ENCODE assay signal across 8 mouse cellular contexts in the genomic region with DNA sequence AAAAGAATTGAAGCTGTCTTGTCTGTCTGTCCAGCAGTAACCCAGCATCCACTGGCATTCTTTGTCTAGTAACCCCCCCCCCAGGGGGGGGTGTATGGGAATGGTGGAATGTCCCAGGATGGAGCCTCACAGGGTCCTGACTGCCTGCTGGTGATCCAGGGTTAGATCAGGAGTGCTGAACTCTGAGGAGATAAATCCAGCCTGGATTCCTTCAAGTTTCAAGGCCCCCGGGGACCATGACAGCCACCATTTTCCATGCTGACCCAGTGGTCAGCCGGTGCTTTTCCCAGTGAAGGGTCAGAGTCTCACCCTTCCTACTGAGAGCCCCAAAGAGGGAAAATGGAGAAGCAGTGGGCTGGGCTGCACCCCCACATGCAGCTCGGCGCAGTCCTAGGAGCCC. TPM values are rescaled to one million over a fixed set of nuclear protein-coding genes. Genes with fewer than 3 reads are reported as not detected.
DNase-seq lines count a peak whose midpoint lies in the region; ATAC-seq and TF ChIP-seq lines count a peak whose summit lies in the region.
"Had no signal": no experiment of that assay in that cellular context is flagged by ENCODE, and none has a peak within 500 bp of the region (broad histone marks: within the 10 kb centered on the region; RNA-seq: fewer than 3 reads in every experiment).

No protein-coding gene starts in this region.

- no peak overlapping the region for H3K9ac ChIP-seq in hindbrain, embryonic 14.5 days
- no peak overlapping the region for H3K9ac ChIP-seq in midbrain, embryonic 16.5 days (ENCODE audit: low read depth, low read length)
- H3K9ac ChIP-seq in heart, embryonic 16.5 days (ENCODE audit: low read length), result no peak overlapping the region

- H3K9me3 ChIP-seq in hindbrain, embryonic 10.5 days, result no peaks in the 10 kb centered on the region
- H3K9me3 ChIP-seq in hindbrain, embryonic 14.5 days (ENCODE audit: control insufficient read depth, low read length), result no peaks in the 10 kb centered on the region
- H3K9me3 ChIP-seq in midbrain, embryonic 10.5 days (replicated peaks), result no peaks in the 10 kb centered on the region
- H3K9me3 ChIP-seq in midbrain, embryonic 16.5 days (replicated peaks; ENCODE audit: control insufficient read depth, low read length, poor library complexity, severe bottlenecking), result no peaks in the 10 kb centered on the region
- H3K9me3 ChIP-seq in heart, embryonic 16.5 days (replicated peaks; ENCODE audit: control insufficient read depth, low read length), result no peaks in the 10 kb centered on the region

- H3K4me2 ChIP-seq in hindbrain, embryonic 14.5 days (replicated peaks), result no peak overlapping the region
- H3K4me2 ChIP-seq in midbrain, embryonic 16.5 days (ENCODE audit: low read length), result no peak overlapping the region
- H3K4me2 ChIP-seq in heart, embryonic 16.5 days (ENCODE audit: low read depth, low read length), result peak overlapping the region; percentile 80; the same call in 1 of the 2 replicates
- H3K4me2 ChIP-seq in myocyte (ENCODE audit: low read depth), result peak overlapping the region; percentile 58

- H3K36me3 ChIP-seq in hindbrain, embryonic 10.5 days, result peaks cover 13% of the 10 kb centered on the region; the same call in 1 of the 2 replicates
- H3K36me3 ChIP-seq in hindbrain, embryonic 14.5 days (replicated peaks; ENCODE audit: control insufficient read depth, insufficient read depth), result no peaks in the 10 kb centered on the region
- H3K36me3 ChIP-seq in midbrain, embryonic 10.5 days, result 0 out of 2 replicates have a peak, but pooled peaks cover 14% of the 10 kb centered on the region
- H3K36me3 ChIP-seq in midbrain, embryonic 16.5 days (ENCODE audit: control insufficient read depth, insufficient read depth, low read length), result no peaks in the 10 kb centered on the region
- H3K36me3 ChIP-seq in heart, embryonic 16.5 days (ENCODE audit: control insufficient read depth, insufficient read depth), result no peaks in the 10 kb centered on the region
- H3K36me3 ChIP-seq in myocyte (ENCODE audit: control insufficient read depth, insufficient read depth), result no peaks in the 10 kb centered on the region

- no peak overlapping the region; the same call in 1 of the 2 replicates for H3K4me3 ChIP-seq in hindbrain, embryonic 10.5 days
- no peak overlapping the region for H3K4me3 ChIP-seq in hindbrain, embryonic 14.5 days (replicated peaks; ENCODE audit: low read length)
- H3K4me3 ChIP-seq in midbrain, embryonic 10.5 days, result peak overlapping the region; percentile 52; the same call in 1 of the 2 replicates
- no peak overlapping the region for H3K4me3 ChIP-seq in midbrain, embryonic 16.5 days (ENCODE audit: low read depth, low read length)
- H3K4me3 ChIP-seq in heart, embryonic 16.5 days (ENCODE audit: low read length), result no peak overlapping the region
- H3K4me3 ChIP-seq in myocyte, result no peak overlapping the region

- TF ChIP-seq POLR2A in myocyte (IDR thresholded peaks at IDR 0.05; ENCODE audit: insufficient read length, low read depth), result no peak

- peak overlapping the region; percentile 40; the same call in 1 of the 2 replicates for H3K27ac ChIP-seq in hindbrain, embryonic 10.5 days
- no peak overlapping the region for H3K27ac ChIP-seq in hindbrain, embryonic 14.5 days
- peak overlapping the region; percentile 78; the same call in 1 of the 2 replicates for H3K27ac ChIP-seq in midbrain, embryonic 10.5 days (replicated peaks)
- H3K27ac ChIP-seq in midbrain, embryonic 16.5 days (ENCODE audit: low read length), result no peak overlapping the region
- no peak overlapping the region; the same call in 1 of the 2 replicates for H3K27ac ChIP-seq in heart, embryonic 16.5 days (ENCODE audit: low read length)
- H3K27ac ChIP-seq: layer of hippocampus, adult 2 months had no signal

- no peak overlapping the region for H3ac ChIP-seq in myocyte (ENCODE audit: control insufficient read depth, insufficient read length)

- WGBS in hindbrain, embryonic 10.5 days, result 51% methylated on average over 4 of the region's 4 CpGs
- WGBS in hindbrain, embryonic 14.5 days, result 61% methylated on average over 4 of the region's 4 CpGs
- WGBS in midbrain, embryonic 10.5 days, result 64% methylated on average over 4 of the region's 4 CpGs
- 63% methylated on average over 4 of the region's 4 CpGs for WGBS in midbrain, embryonic 16.5 days
- WGBS in heart, embryonic 16.5 days, result 51% methylated on average over 4 of the region's 4 CpGs

- H3K79me2 ChIP-seq in myocyte (ENCODE audit: control insufficient read depth, insufficient read depth), result no peaks in the 10 kb centered on the region

- ATAC-seq in hindbrain, embryonic 14.5 days (ENCODE audit: low FRiP score), result no peak
- no peak for ATAC-seq in midbrain, embryonic 16.5 days
- ATAC-seq in heart, embryonic 16.5 days (replicated peaks; ENCODE audit: extremely low read depth, insufficient read depth, low FRiP score), result no peak

- H3K4me1 ChIP-seq in hindbrain, embryonic 10.5 days (replicated peaks), result peaks cover 66% of the 10 kb centered on the region
- H3K4me1 ChIP-seq in hindbrain, embryonic 14.5 days (replicated peaks; ENCODE audit: control insufficient read depth, insufficient read depth, low read length), result peaks cover 18% of the 10 kb centered on the region
- H3K4me1 ChIP-seq in midbrain, embryonic 10.5 days, result peaks cover 70% of the 10 kb centered on the region
- peaks cover 17% of the 10 kb centered on the region for H3K4me1 ChIP-seq in midbrain, embryonic 16.5 days (ENCODE audit: control insufficient read depth, insufficient read depth, low read length)
- peaks cover 16% of the 10 kb centered on the region for H3K4me1 ChIP-seq in heart, embryonic 16.5 days (ENCODE audit: control insufficient read depth, insufficient read depth, low read length)

- no peak for DNase-seq in hindbrain, embryonic 10.5 days (ENCODE audit: low spot score)
- DNase-seq in hindbrain, embryonic 14.5 days (ENCODE audit: low spot score), result no peak
- no peak for DNase-seq in midbrain, embryonic 10.5 days (ENCODE audit: low spot score)
- DNase-seq in frontal cortex, postnatal 36 days (ENCODE audit: low spot score in 2 of 2), result no peak

- peaks cover 91% of the 10 kb centered on the region for H3K27me3 ChIP-seq in hindbrain, embryonic 10.5 days (ENCODE audit: insufficient read depth, poor library complexity, severe bottlenecking)
- peaks cover 18% of the 10 kb centered on the region for H3K27me3 ChIP-seq in hindbrain, embryonic 14.5 days (ENCODE audit: control insufficient read depth, insufficient read depth, low read length)
- peaks cover 88% of the 10 kb centered on the region for H3K27me3 ChIP-seq in midbrain, embryonic 10.5 days (ENCODE audit: low read depth, poor library complexity, severe bottlenecking)
- H3K27me3 ChIP-seq in midbrain, embryonic 16.5 days (ENCODE audit: control insufficient read depth, insufficient read depth, low read depth, low read length), result peaks cover 11% of the 10 kb centered on the region; the same call in 1 of the 2 replicates
- H3K27me3 ChIP-seq in heart, embryonic 16.5 days (ENCODE audit: control insufficient read depth, insufficient read depth, low read length), result peaks cover 5% of the 10 kb centered on the region
- peaks cover 19% of the 10 kb centered on the region for H3K27me3 ChIP-seq in myocyte (ENCODE audit: control insufficient read depth, insufficient read depth, insufficient read length)

TF ChIP-seq in myocyte, 11 proteins besides CTCF, POLR2A, EP300 and RAD21:
- TF ChIP-seq TCF3 (IDR thresholded peaks at IDR 0.05; ENCODE audit: insufficient read length, low read depth), result no peak
TF ChIP-seq in myocyte: peak in this region for 0.

RNA-seq across cellular contexts. Expression of a gene that starts 9.8 kb away (rescaled TPM):
- 2.0 TPM in 1 of 2 replicates, not detected in the other for polyA plus RNA-seq in hindbrain, embryonic 10.5 days (2016; fragmentation: Nextera tagmentation; extraction: Ambion mirVana)
- 0.26 and 0.43 TPM in 2 replicates for polyA plus RNA-seq in hindbrain, embryonic 14.5 days (2014; fragmentation: Nextera tagmentation; extraction: Ambion mirVana)
- polyA plus RNA-seq in midbrain, embryonic 10.5 days (2016; fragmentation: Nextera tagmentation; extraction: Ambion mirVana), result 0.36 and 0.51 TPM in 2 replicates
- polyA plus RNA-seq in midbrain, embryonic 16.5 days (2015; fragmentation: Nextera tagmentation; extraction: Ambion mirVana), result 0.39 and 0.48 TPM in 2 replicates
- 4,391 and 5,295 TPM in 2 replicates for polyA plus RNA-seq in heart, embryonic 16.5 days (2015; fragmentation: Nextera tagmentation; extraction: Ambion mirVana)
- polyA plus RNA-seq in myocyte (2012; fragmentation: generic; extraction: Trizol), result 0.22 TPM

RNA-seq across cellular contexts. Expression of a gene that starts 15.1 kb away (rescaled TPM):
- polyA plus RNA-seq in hindbrain, embryonic 10.5 days (2016; fragmentation: Nextera tagmentation; extraction: Ambion mirVana), result 31.6 and 38.7 TPM in 2 replicates
- polyA plus RNA-seq in hindbrain, embryonic 14.5 days (2014; fragmentation: Nextera tagmentation; extraction: Ambion mirVana), result 10.1 and 12.8 TPM in 2 replicates
- polyA plus RNA-seq in midbrain, embryonic 10.5 days (2016; fragmentation: Nextera tagmentation; extraction: Ambion mirVana), result 30.9 and 33.9 TPM in 2 replicates
- polyA plus RNA-seq in midbrain, embryonic 16.5 days (2015; fragmentation: Nextera tagmentation; extraction: Ambion mirVana), result 6.1 and 8.0 TPM in 2 replicates
- polyA plus RNA-seq in heart, embryonic 16.5 days (2015; fragmentation: Nextera tagmentation; extraction: Ambion mirVana), result 21.0 and 26.3 TPM in 2 replicates
- polyA plus RNA-seq in myocyte (2012; fragmentation: generic; extraction: Trizol), result 0.20 TPM

Comparison
In these comparisons a context has a peak if more than half of its experiments do, and no peak if none do; other contexts are left out.
1. H3K27ac ChIP-seq: peak in hindbrain, embryonic 10.5 days (single experiment) and midbrain, embryonic 10.5 days (single experiment); none in hindbrain, embryonic 14.5 days (single experiment), midbrain, embryonic 16.5 days (single experiment) and heart, embryonic 16.5 days (single experiment).
2. H3K4me2 ChIP-seq: peak in heart, embryonic 16.5 days (single experiment) and myocyte (single experiment); none in hindbrain, embryonic 14.5 days (single experiment) and midbrain, embryonic 16.5 days (single experiment).
3. RNA of a gene that starts 9.8 kb away (polyA plus RNA-seq): 4,391 to 5,295 TPM in heart, embryonic 16.5 days; 0.39 to 0.48 TPM in midbrain, embryonic 16.5 days, 0.26 to 0.43 TPM in hindbrain, embryonic 14.5 days, 0.36 to 0.51 TPM in midbrain, embryonic 10.5 days, 0.22 TPM in myocyte (single experiment) and 2.0 TPM in hindbrain, embryonic 10.5 days; every median in the first group is over 1,000 times any median in the second.